Mouse (Mus musculus): ENCODE measurements at regions not wholly inside any gene's neighbourhood (a gene's known extent, or its start where the extent isn't known, plus 50 kb on each side); places are given as distances from the start of the nearest gene placed in this dataset.
"Not testable (repeated sequence)": the region's sequence is repeated elsewhere in the genome, so short reads cannot be mapped to it uniquely, and the experiment has no call there.

- TF ChIP-seq ZKSCAN1 (IDR thresholded peaks at IDR 0.05; ENCODE audit: low read depth, low read length); USF1 (IDR thresholded peaks at IDR 0.05; ENCODE audit: low read depth, low read length); POLR2A (IDR thresholded peaks at IDR 0.05; ENCODE audit: control insufficient read depth in 1 of 2, insufficient read depth in 1 of 2, low read depth in 1 of 2, low read length in 2 of 2, poor library complexity in 1 of 2); RCOR1 (IDR thresholded peaks at IDR 0.05; ENCODE audit: low read depth, low read length); KAT2A (conservative IDR thresholded peaks at IDR 0.05; ENCODE audit: low read depth, low read length); GATA1 (IDR thresholded peaks at IDR 0.05; ENCODE audit: low read depth, low read length); SIN3A (IDR thresholded peaks at IDR 0.05; ENCODE audit: low read length): not testable (repeated sequence)
These were observed 291.3 kb downstream of the Rab10 start for GRCm38 (mm10) chr12:3018446-3018845.

All from MEL (cell line).